Mouse (Mus musculus): ENCODE measurements at regions not wholly inside any gene's neighbourhood (a gene's known extent, or its start where the extent isn't known, plus 50 kb on each side); places are given as distances from the start of the nearest gene placed in this dataset.

GRCm38 (mm10) chr7:137671156-137671555 lies 233.7 kb downstream of the Glrx3 start:
- TF ChIP-seq CTCF (IDR thresholded peaks at IDR 0.05; ENCODE audit: insufficient read depth, low read depth, low read length) = no peak
- no peak for TF ChIP-seq POLR2A (IDR thresholded peaks at IDR 0.05; ENCODE audit: insufficient read depth, low read depth, low read length)
